Mouse (Mus musculus) embryonic stem cell, embryonic (primary cell): Measurements from ENCODE around the gene Samd5.

Source experiments
- CTCF ChIA-PET, 4 experiments: fragments of 300-600 bp in 2 of 4; fragments of 350-600 bp in 2 of 4; sonication (Branson Sonifier 250); formaldehyde crosslinking; loops; one replicate each; lab custom pipeline; 2022; ENCODE audit warnings: inconsistent platforms in 2 of 4; lab: Charles Lee
- POLR2A ChIA-PET, 4 experiments: fragments of 300-600 bp in 2 of 4; fragments of 350-600 bp in 2 of 4; sonication (Branson Sonifier 250); formaldehyde crosslinking; loops; one replicate each; lab custom pipeline; 2022; ENCODE audit warnings: antibody characterized with exemption in 4 of 4, inconsistent platforms in 1 of 4; lab: Charles Lee

Samd5 gene

DNA sequence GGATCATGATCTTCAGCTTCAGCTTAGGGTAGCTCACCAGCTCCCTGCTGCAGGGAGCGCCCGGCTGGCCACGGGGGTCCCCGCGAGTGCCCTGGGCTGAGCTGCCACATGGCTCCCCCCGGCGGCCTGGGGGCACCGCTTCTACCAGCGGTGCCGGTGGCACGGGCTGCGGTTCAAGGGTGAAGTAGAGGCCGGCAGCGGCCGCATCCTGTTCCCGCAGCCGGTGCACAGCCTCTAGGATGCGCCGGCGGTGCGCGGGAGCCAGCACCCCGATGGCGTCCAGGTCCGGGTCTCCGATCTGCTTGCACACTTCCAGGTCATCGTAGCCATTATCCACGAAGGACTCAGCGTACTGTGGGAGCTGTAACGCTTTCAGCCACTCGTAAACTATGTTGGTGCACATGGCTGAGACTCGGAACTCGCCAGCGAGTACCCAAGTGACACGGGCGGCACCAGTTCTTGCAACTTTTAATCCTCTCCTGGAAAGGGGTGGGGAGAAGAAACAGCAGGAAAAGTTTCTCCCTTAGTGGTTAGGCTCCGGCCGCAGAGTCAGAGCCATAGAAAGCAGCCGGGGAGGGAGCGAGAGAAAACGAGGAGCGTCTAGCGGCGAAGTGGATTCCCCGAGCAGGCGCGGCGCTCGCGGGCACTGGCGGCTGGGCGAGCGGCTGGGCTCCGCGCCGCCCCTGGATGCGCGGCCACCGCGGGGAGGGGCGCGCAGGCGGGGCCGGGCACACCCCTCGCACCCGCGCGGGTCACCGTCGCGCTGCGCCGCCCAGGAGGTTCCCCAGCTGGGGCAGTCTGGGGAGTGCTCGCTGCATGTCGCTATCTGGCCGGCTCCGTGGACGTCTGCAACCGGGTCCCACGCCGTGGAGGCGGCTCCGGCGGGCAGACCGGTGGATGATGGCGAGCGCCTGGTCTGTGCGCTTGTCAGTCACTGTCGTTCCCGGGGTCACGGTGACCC, at the start of gene Samd5:
Gene Samd5, minus strand, starts transcription at position 648 of the 961 bp plus-strand sequence.
- CTCF ChIA-PET = interaction anchor here in 1 of 4 experiments (0.6 kb wide), 1 partner anchor 131 kb away, joined by 3 read pairs; no protein-coding TSS in a partner anchor
- POLR2A ChIA-PET = no interaction called here

DNA sequence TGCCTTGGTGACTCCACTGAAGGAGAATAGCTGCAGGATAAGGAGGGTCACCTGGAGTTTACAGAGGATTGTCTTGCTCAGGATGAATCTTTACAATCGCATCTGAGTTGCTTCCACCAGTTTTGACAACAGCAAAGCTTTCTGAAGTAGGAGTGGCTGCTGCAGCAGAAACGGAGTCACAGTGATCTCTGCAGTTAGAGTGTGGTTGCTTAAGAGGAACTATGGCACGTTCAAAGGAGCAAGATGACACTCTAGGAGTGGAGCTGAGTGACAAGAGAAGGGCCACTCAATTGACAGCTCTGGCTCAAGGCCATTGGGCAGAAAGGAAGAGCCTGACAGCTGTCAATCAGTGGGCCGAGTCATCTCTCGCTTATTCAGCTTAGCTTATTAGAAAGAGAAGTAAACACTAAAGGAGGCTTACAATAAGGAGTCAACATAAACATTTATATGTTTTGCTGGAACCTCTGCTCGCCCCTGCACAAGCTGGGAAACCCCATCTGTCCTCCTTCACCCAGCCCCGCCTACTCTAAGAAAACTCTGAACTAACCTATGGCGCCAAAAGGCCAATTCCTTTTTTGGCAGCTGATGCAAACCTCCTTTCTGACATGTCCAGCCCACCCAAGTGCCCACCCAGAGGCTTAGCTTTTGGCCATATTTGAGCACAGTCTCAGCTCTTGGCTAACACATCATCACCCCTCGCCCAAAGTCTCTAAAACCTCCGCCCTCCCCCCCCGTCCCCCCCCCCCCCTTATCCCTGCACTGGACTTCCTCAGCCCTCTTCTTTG, 47.7 kb upstream of the Samd5 start:
- CTCF ChIA-PET = interaction anchor here in 2 of 4 experiments (0.6 kb wide), 2 partner anchors 15 to 586 kb away, joined by 3 to 4 read pairs; no protein-coding TSS in a partner anchor

DNA sequence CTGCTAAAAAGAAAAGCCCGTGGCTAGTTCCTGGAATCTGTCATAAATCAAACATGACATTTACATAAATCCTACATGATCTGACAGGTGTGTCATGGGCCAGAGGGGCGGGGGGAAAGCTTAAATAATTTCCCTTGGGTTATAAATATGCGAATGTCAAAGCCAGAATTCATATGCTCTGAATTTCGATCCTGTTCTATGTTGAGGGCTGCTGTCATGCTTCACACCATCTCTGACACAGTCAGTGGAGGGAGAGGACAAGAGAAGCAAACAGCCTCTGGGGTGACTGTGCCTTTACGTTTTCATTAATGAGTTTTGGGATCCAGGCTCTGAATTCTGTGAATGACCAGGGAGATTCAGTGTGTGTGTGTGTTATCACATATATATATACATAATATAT, 45.0 kb upstream of the Samd5 start:
- CTCF ChIA-PET = no interaction called here

More for the DNA sequence above, 47.7 kb upstream of the Samd5 start:
- POLR2A ChIA-PET = interaction anchor here in 1 of 4 experiments (0.6 kb wide), 1 partner anchor 831 kb away, joined by 5 read pairs; no protein-coding TSS in a partner anchor

DNA sequence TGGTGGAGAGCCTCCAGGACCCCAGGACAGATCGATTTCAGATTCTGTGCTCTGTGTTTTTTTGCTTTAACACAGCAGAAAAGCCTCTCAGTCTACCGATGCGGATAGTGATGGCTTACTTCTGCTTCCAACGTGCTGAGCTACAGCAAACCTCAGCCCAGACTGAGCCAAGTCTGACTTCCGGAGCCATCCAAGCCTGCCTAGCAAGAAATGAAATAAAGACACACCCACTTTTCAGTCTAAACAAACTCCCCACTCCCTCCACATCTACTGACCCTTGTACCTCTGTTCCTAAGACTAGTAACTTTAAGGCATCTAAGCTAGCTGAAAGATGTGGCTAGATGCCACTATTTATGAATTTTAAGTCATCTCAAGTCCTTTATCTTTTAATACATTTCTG, 43.1 kb upstream of the Samd5 start:
- ChIA-PET POLR2A (no interaction called here), CTCF (no interaction called here)

More for the DNA sequence above, 45.0 kb upstream of the Samd5 start:
- POLR2A ChIA-PET = no interaction called here

DNA sequence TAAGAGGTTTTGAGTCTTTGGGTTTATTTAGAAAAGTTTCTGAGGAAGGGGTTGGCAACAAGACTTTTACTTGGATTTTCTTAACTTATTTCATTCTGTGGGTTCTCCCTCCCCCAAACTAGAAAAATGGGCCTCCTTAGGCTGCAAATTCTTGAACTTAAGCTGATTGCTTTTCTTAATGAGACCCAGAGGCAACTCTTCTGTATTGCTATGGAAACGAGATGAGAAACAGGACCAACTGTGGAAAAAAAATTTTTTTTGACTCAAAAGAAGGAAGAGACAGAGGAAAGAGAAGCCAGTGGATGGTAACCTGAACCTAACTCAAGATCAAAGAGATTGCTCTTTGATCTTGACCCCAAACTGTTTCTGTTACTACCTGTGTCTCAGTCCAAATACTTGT, 29.9 kb upstream of the Samd5 start:
- POLR2A ChIA-PET = no interaction called here

DNA sequence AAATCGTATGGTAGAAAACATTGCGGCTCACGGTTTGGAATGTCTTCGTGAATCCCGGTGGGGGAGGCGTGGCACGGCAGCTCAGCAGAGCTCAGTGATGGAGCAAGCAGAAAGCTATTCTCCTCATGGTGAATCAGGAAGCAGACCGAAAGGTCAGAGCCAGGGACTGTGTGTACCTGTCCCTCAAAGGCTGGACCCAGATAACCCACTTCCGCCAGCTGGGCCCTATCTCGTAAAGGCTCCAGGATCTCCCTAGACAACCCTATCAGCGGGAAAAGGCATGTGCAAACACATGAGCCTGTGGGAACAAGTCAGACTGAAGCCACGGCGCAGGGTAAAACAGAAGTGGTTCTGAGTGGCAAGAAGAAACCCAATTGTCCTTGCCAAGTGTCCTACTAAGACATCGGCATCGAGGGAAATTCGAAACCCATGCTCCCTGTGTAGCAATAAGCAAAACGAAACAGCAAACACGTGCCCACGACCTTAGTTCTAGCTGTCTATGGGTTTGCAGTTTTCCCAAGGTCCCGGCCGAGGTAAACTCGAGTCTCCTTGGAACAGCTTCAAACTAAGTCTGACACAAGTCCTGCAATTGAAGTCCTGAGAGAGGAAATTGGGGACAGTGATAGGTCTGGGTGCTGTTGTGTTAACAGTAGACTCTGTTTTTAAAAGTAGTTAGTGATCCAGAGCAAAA, 24.2 kb upstream of the Samd5 start:
- CTCF ChIA-PET = interaction anchor here in 2 of 4 experiments (0.6 to 0.7 kb wide), 2 partner anchors 17 to 821 kb away, joined by 3 to 8 read pairs; no protein-coding TSS in a partner anchor

More for the DNA sequence above, 29.9 kb upstream of the Samd5 start:
- CTCF ChIA-PET = no interaction called here

DNA sequence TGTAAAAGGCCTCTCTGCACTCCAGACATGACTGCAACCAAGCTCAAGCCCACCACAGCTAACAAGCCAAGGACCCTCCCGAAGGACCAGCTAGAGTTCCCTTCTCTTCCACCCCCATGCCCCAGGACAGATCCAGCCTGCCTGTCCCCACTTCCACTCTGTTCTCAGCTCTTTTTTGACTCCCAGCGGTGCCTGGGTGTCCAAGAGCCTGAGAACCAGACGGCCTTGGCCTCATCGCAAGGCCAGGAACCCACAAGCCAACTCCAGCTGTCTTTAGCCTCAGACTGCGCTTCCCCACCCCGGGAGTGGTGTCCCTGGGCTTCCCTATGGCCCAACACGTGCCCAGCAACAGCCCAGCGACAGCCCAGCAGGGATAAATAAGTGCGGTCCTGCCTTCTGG, 23.1 kb upstream of the Samd5 start:
- ChIA-PET POLR2A (interaction anchor here in 1 of 4 experiments (0.6 kb wide), 1 partner anchor 56 kb away, joined by 3 read pairs; no protein-coding TSS in a partner anchor), CTCF (no interaction called here)

More for the DNA sequence above, 24.2 kb upstream of the Samd5 start:
- POLR2A ChIA-PET = no interaction called here

DNA sequence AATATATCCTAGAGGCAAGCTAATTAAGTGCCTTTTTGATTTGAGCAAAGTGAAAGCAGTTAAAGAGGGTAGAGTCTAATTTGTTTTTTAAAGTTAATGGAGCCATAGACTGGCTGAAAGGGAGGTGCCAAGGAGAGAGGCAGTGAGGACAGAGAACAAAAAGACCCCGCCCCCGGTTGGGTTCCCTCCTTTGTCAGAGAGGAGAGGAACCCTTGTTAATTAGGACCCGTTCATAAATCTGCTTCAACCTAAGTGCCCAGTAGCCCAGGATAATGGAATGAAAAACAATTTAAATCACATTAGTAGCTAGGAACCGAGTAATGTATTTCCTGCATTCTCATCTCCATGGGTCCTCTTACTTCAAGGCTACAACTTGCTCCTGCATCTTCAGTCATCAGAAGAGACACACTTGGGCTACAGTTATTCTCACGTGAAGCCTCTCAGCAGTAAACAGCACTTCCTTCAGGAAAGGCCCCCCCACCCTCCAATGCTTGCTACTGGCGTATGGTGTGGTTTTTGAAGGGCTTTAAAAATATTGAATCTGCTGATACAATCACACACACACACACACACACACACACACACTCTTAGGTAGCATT, 21.6 kb upstream of the Samd5 start:
- POLR2A ChIA-PET = no interaction called here
- CTCF ChIA-PET = no interaction called here

DNA sequence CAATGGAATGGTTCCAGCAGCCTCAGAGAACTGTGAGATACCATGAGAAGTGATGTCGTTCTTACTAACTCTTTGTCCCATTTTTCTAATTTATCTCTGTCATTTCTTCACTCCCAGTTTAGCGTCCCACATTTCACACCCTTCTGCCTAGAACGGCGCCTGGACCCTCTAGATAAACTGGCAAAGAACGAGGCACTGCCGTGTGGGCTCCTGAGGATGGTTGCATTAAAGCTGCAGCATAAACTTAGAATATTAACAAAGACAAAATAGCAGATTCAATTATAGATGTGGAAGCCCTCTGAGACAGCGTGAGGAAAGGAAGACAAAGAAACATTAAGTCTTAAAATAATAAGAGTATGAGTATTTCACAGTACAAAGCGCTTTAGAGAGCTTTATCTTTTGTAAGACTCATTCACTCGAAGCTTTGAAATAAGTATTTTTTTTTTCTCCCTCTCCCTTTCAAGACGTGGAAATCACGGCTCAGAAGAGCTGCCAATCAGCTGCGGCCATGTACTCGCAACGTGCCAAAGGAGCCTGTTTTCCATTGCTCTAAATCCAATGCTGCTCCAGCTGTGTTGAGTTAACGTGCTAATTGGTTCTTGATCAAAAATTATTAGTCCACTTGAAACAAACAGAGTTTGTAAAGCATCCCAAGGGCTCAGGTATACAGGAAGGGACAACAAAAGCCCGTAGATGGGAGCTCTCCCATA, 19.1 kb upstream of the Samd5 start:
- CTCF ChIA-PET = no interaction called here
- POLR2A ChIA-PET = interaction anchor here in 1 of 4 experiments (0.5 to 0.6 kb wide), 2 partner anchors 190 to 205 kb away, joined by 4 to 9 read pairs; no protein-coding TSS in a partner anchor

DNA sequence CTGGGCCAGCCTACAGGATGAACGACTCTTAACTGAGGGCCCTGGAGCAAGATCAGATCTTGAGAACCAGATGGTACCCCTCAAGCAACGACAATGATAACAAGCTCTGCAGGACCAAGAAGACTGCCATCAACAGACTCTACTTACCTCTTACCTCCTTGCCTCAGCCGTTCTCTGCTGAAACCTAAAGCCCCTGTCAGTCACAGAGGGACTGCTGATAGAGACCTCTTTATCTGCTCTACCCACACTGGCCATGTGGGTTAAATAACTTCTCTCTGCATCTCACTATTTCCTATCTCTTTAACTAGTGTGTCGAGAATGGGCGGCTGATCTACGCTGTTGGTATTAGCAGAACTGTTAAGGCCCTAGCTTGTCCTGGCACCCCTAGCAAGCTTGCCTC, 5.9 kb upstream of the Samd5 start:
- ChIA-PET POLR2A (interaction anchor here in 1 of 4 experiments (0.6 kb wide), 1 partner anchor 57 kb away, joined by 5 read pairs; no protein-coding TSS in a partner anchor), CTCF (interaction anchor here in 1 of 4 experiments (0.6 kb wide), 2 partner anchors 46 to 140 kb away, joined by 3 to 6 read pairs; no protein-coding TSS in a partner anchor)

DNA sequence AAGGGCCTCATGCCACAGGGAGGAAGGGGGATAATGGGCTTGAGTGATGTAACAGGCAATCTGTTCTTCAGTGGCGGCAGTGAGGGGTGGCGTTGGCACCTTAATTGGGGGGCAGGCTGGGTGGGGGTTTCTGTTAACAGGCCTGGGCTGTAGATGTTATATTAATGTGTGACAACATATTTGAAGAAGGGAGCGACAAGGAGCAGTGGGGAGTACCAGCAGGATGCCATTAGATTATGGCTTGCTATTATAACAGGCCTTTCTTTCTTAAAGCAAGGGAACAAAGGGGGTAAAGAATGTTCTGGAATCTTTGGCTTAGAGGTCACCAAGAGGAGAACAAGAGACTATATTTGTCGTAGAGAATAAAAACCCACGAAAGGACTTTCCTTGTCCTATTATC, 4.9 kb upstream of the Samd5 start:
- ChIA-PET POLR2A (no interaction called here), CTCF (no interaction called here)

DNA sequence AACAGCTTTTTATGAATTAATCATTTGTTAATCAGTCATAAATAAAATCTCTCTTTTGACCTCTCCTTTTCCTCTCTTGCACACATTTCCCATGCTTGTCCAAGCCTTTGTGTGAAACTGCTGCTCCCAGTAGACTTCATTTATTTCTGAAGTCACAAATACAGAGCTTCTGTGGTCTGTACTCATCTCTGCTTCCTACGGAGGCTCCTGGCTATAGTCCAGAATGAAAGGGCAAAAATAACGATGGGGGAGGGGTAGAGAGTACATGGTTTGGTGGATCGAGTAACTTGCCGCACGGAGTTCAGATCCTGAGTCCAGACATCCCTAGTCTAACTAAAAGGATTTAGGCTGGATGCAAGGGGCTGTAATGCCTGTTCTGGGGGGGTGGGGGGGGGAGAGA, 3.1 kb upstream of the Samd5 start:
- POLR2A ChIA-PET = no interaction called here
- CTCF ChIA-PET = interaction anchor here in 2 of 4 experiments (1.0 to 1.7 kb wide), 3 partner anchors 503 to 935 kb away, joined by 3 to 4 read pairs (median 4); no protein-coding TSS in a partner anchor

DNA sequence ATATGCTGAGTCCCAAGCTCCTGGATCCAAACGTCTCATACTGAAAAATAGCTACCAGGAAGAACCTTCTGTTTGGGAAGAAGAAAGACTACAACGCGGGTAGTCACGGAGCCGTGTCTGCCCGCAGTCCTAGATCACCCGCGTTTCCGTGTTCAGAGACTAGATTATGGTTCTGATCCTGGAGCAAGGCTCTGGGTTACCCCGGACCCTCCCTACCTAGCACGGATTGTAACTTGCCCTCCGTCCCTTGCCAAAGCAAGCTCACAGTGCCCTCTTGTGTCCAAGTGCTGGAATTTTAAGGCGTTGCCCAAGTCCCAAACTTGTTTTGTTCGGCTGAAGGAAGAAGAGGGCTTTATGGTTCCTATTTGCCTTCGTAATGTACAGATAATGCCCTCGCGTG, 1.9 kb upstream of the Samd5 start:
- ChIA-PET POLR2A (interaction anchor here in 2 of 4 experiments (0.7 kb wide), 2 partner anchors 703 to 744 kb away, joined by 3 to 4 read pairs; no protein-coding TSS in a partner anchor), CTCF (interaction anchor here (0.6 to 2.0 kb wide), 17 partner anchors 11 to 1435 kb away, joined by 3 to 14 read pairs (median 4); no protein-coding TSS in a partner anchor)

DNA sequence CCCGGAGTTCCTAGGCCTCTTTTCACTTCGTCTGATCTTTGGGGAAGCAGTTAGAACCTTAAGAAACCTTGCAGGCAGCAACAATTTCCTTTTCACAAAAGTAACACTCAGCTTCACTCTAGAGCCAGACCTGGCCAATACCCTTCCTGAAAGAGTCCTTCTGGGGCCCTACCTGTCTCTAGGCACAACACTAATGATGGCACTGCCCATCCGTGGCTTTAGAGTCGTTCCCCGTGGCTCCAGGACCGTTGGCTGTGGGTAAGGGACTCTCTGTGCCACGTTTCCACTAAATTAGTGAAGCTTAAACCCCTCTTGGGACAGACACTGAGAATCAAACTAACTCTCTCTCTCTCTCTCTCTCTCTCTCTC, 1.4 kb upstream of the Samd5 start:
- ChIA-PET CTCF (interaction anchor here (0.6 to 2.0 kb wide), 21 partner anchors 11 to 1434 kb away, joined by 3 to 14 read pairs (median 4); no protein-coding TSS in a partner anchor), POLR2A (interaction anchor here in 2 of 4 experiments (0.6 to 0.7 kb wide), 4 partner anchors 39 to 744 kb away, joined by 3 to 6 read pairs (median 4); no protein-coding TSS in a partner anchor)

DNA sequence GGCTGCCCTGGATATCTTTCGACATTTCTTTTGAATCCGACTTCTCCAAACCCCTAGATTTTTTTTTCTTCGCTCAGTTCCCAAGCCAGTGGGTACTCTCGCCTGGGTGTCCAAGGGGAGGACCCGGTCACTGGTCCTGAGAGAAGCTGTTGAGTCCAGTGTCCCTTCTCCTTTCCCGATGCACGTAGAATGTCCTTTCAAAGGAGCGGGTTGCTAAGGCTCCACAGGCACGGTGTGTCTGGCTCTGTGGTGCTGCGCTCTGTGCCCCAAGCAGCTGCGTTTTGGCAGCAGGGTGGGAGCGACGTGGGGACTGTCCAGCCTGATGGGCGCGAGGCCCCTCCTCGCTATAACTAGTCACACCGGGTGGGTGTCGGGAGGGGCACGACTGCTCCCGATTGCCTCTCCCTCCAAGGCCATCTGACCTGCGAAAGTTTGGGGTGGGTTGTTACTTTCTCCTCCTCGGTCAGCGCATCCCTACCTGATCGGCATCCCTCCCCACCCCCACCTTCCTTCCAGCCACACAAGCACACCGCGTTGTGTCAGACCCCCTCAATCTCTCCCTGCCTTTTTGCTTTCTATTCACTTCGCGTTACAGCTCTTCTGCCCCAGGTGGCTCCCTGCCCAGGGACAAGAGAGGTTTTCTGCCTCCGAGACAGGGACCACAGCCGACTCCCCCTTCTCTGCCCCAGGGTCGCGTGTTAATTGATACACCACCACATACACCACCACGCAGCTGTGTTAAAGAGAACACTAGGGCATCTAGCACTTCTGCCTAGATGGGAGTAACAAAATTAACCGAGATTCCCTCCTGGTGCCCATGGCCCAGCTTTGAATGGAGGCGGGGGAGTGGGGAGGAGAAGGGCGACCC, 776 bp upstream of the Samd5 start:
- ChIA-PET CTCF (interaction anchor here (0.6 to 2.0 kb wide), 13 partner anchors 12 to 933 kb away, joined by 3 to 14 read pairs (median 4); no protein-coding TSS in a partner anchor), POLR2A (interaction anchor here in 1 of 4 experiments (0.6 to 0.7 kb wide), 3 partner anchors 39 to 743 kb away, joined by 3 to 6 read pairs (median 3); no protein-coding TSS in a partner anchor)

DNA sequence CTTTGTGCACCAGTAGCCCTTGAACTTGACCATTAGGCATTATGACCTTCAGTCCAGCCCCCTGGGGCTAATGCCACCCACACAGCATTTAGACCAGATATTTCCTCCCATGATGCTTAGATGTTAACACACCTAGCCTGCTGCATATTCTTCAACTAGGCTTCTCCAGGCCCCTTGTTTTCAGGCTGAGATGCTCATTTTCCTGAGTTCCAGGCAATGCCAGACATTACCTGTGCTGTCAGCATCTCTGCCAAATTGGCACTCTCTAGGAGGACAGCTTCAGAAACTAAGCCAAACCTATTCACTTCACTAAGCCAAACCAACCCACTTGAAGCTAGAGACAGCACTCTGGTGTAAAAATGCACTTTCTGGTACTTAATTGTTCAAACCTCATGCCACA, 1.7 kb downstream of the Samd5 start:
- ChIA-PET POLR2A (no interaction called here), CTCF (no interaction called here)
